Mouse (Mus musculus): Measurements from ENCODE around the gene Unc13a. TPM values are rescaled to one million over a fixed set of nuclear protein-coding genes. Genes with fewer than 3 reads are reported as not detected.
A peak's percentile ranks its signal among the peaks of the same experiment; 100 is the strongest.
"Not testable (repeated sequence)": the region's sequence is repeated elsewhere in the genome, so short reads cannot be mapped to it uniquely, and the experiment has no call there.

Gene Unc13a
- polyA plus RNA-seq, 1 experiment from 2014 or later: 9.1 TPM

GRCm38 (mm10) chr8:71695456-71695855, 23.9 kb upstream of the Unc13a start:
- 64% methylated on average over 12 of the region's 12 CpGs for WGBS
- ATAC-seq (ENCODE audit: low FRiP score); H3K9me3 ChIP-seq (ENCODE audit: control insufficient read depth, low read length); H3K4me1 ChIP-seq (replicated peaks; ENCODE audit: control insufficient read depth, insufficient read depth, low read length); H3K9ac ChIP-seq (ENCODE audit: low read depth, low read length); H3K4me3 ChIP-seq (ENCODE audit: low read depth, low read length); H3K36me3 ChIP-seq (ENCODE audit: control insufficient read depth, insufficient read depth, low read length); H3K27ac ChIP-seq (ENCODE audit: low read depth, low read length); DNase-seq (ENCODE audit: low spot score); H3K4me2 ChIP-seq (replicated peaks; ENCODE audit: low read depth, low read length): not testable (repeated sequence)
- peaks cover 73% of the 10 kb centered on the region for H3K27me3 ChIP-seq (ENCODE audit: control insufficient read depth, insufficient read depth, low read length)

- Histone ChIP-seq H3K4me1 (replicated peaks; ENCODE audit: control insufficient read depth, insufficient read depth, low read length) (peaks cover 6% of the 10 kb centered on the region; the same call in 1 of the 2 replicates), H3K27ac (ENCODE audit: low read depth, low read length) (no peak overlapping the region), H3K27me3 (ENCODE audit: control insufficient read depth, insufficient read depth, low read length) (peaks cover 81% of the 10 kb centered on the region), H3K9ac (ENCODE audit: low read depth, low read length) (no peak overlapping the region), H3K4me2 (replicated peaks; ENCODE audit: low read depth, low read length) (no peak overlapping the region), H3K9me3 (ENCODE audit: control insufficient read depth, low read length) (no peaks in the 10 kb centered on the region), H3K4me3 (ENCODE audit: low read depth, low read length) (peak overlapping the region; percentile 8; the same call in 1 of the 2 replicates), H3K36me3 (ENCODE audit: control insufficient read depth, insufficient read depth, low read length) (no peaks in the 10 kb centered on the region)
- ATAC-seq (ENCODE audit: low FRiP score) (no peak), DNase-seq (ENCODE audit: low spot score) (peak; percentile 43)
- 11% methylated on average over 68 of the region's 68 CpGs for WGBS
Measured at GRCm38 (mm10) chr8:71693166-71694041, 21.8 kb upstream of the Unc13a start.

DNA sequence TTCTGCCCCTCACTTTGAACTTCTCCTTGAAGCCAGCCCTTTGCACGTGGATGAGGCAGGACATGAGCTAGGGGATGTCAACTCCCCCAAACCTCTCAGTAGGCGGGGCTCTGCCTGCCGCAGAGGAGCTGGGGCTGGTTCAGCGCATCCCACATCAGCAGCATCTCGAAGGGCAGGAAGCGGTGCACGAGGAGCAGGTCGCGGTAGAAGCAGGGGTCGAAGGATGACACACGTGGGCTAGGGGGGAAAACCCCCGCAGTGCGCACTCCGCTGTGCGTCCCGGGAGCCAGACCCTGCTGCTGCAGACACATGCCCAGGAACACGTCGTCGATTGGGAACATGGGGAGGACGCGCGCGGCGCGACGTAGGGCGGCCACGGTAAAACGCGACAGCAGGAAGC, 21.0 kb upstream of the Unc13a start:
- ATAC-seq (ENCODE audit: low FRiP score): no peak
- no peak for DNase-seq (ENCODE audit: low spot score)

DNA sequence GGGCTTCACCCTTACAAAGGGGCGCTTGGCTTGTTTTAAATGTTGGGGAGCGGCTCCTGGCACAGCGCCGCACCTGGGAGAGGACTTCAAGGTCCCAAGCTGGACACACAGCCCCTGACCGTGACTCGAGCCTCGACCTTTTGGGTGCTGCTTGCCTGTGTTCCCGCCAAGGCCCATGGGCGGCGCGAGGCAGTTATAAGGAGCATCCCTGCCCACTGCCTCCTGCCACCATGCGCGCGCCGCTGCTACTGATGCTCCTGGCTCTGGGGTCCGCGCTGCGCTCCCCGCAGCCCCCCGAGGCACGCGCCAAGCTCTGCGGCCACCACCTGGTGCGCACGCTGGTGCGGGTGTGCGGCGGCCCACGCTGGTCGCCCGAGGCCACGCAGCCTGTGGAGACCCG, 17.5 kb upstream of the Unc13a start, which contains the start of gene Insl3:
Gene Insl3 (plus strand): TSS at position 187 of the 400 bp plus-strand sequence.
- DNase-seq (ENCODE audit: low spot score): no peak
- ATAC-seq (ENCODE audit: low FRiP score): no peak

More for the DNA sequence above, 21.0 kb upstream of the Unc13a start:
- no peak overlapping the region for H3K4me2 ChIP-seq (replicated peaks; ENCODE audit: low read depth, low read length)
- H3K36me3 ChIP-seq (ENCODE audit: control insufficient read depth, insufficient read depth, low read length): no peaks in the 10 kb centered on the region
- no peak overlapping the region for H3K9ac ChIP-seq (ENCODE audit: low read depth, low read length)
- peaks cover 88% of the 10 kb centered on the region for H3K27me3 ChIP-seq (ENCODE audit: control insufficient read depth, insufficient read depth, low read length)
- WGBS: 5% methylated on average over 30 of the region's 30 CpGs
- peaks cover 6% of the 10 kb centered on the region; the same call in 1 of the 2 replicates for H3K4me1 ChIP-seq (replicated peaks; ENCODE audit: control insufficient read depth, insufficient read depth, low read length)
- H3K9me3 ChIP-seq (ENCODE audit: control insufficient read depth, low read length): no peaks in the 10 kb centered on the region
- no peak overlapping the region; the same call in 1 of the 2 replicates for H3K4me3 ChIP-seq (ENCODE audit: low read depth, low read length)
- H3K27ac ChIP-seq (ENCODE audit: low read depth, low read length): no peak overlapping the region

DNA sequence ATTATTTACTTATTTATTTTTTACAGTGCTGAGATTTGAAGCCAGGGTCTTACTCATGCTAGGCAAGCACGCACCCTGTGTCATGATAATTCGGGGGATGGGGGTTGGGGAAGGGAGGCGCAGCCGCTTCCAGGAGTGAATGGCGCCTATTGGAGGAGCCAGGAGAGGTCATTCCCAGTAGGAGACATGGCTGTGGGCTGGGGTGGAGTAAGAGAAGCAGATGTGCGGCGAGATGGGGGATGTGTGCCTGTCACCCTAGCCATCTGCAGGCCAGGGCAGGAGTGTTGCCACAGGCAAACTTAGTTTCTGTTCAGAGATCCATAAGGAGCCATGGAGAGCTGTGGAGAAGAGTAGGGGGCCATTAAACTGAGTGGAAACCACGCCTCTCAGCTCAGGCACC, 16.1 kb upstream of the Unc13a start:
- H3K27me3 ChIP-seq (ENCODE audit: control insufficient read depth, insufficient read depth, low read length): peaks cover 100% of the 10 kb centered on the region
- no peaks in the 10 kb centered on the region for H3K9me3 ChIP-seq (ENCODE audit: control insufficient read depth, low read length)
- no peak for ATAC-seq (ENCODE audit: low FRiP score)
- 0 out of 2 replicates have a peak, but pooled peaks cover 3% of the 10 kb centered on the region for H3K4me1 ChIP-seq (replicated peaks; ENCODE audit: control insufficient read depth, insufficient read depth, low read length)
- no peaks in the 10 kb centered on the region for H3K36me3 ChIP-seq (ENCODE audit: control insufficient read depth, insufficient read depth, low read length)
- no peak overlapping the region for H3K4me2 ChIP-seq (replicated peaks; ENCODE audit: low read depth, low read length)
- WGBS: 2% methylated on average over 8 of the region's 8 CpGs
- no peak overlapping the region for H3K9ac ChIP-seq (ENCODE audit: low read depth, low read length)
- no peak for DNase-seq (ENCODE audit: low spot score)
- peak overlapping the region; percentile 1; the same call in 1 of the 2 replicates for H3K4me3 ChIP-seq (ENCODE audit: low read depth, low read length)
- no peak overlapping the region for H3K27ac ChIP-seq (ENCODE audit: low read depth, low read length)

More for the DNA sequence above, 17.5 kb upstream of the Unc13a start, which contains the start of gene Insl3:
- Histone ChIP-seq H3K4me2 (replicated peaks; ENCODE audit: low read depth, low read length) (no peak within 1 kb of the TSS), H3K4me3 (ENCODE audit: low read depth, low read length) (no peak within 1 kb of the TSS), H3K9ac (ENCODE audit: low read depth, low read length) (no peak within 1 kb of the TSS), H3K4me1 (replicated peaks; ENCODE audit: control insufficient read depth, insufficient read depth, low read length) (peaks cover 6% of the 10 kb centered on the region; the same call in 1 of the 2 replicates), H3K27ac (ENCODE audit: low read depth, low read length) (no peak within 1 kb of the TSS), H3K27me3 (ENCODE audit: control insufficient read depth, insufficient read depth, low read length) (peaks cover 100% of the 10 kb centered on the region), H3K36me3 (ENCODE audit: control insufficient read depth, insufficient read depth, low read length) (no peaks in the 10 kb centered on the region), H3K9me3 (ENCODE audit: control insufficient read depth, low read length) (no peaks in the 10 kb centered on the region)
- WGBS: 7% methylated on average over 33 of the region's 33 CpGs

DNA sequence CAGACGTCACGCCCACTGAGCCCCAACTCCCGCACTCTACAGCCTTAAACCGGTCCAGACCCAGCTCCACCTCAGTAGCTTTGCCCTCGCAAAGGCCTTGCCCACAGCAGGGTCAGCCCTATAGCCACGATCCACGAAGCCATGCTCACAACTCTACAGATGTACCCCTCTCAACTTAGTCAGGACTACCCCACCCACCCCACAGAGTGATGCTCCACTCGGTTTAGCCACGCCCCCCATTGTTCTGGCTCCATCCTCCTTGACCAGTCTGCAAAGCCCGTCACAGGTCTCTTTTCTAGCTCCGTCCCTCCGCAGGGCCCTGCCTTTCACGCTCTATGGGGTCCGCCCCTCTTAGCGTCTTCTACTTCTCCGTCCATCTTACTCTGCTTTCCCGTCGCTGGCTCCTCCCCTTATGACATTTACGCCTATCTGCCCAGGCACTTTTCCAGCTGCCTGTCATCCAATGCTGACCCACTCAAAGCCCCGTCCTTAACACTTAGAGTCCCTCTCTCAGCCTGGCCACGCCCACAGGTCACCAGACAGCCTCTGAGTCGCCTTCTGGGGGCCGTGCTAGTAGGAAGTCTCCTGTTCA, 14.7 kb upstream of the Unc13a start:
- ATAC-seq (ENCODE audit: low FRiP score) (peak; percentile 55), DNase-seq (ENCODE audit: low spot score) (peak; percentile 50)
- 2% methylated on average over 23 of the region's 23 CpGs for WGBS
- Histone ChIP-seq H3K27ac (ENCODE audit: low read depth, low read length) (no peak overlapping the region), H3K4me2 (replicated peaks; ENCODE audit: low read depth, low read length) (peak overlapping the region; percentile 11; the same call in 1 of the 2 replicates), H3K4me1 (replicated peaks; ENCODE audit: control insufficient read depth, insufficient read depth, low read length) (0 out of 2 replicates have a peak, but pooled peaks cover 3% of the 10 kb centered on the region), H3K36me3 (ENCODE audit: control insufficient read depth, insufficient read depth, low read length) (no peaks in the 10 kb centered on the region), H3K27me3 (ENCODE audit: control insufficient read depth, insufficient read depth, low read length) (peaks cover 100% of the 10 kb centered on the region), H3K9me3 (ENCODE audit: control insufficient read depth, low read length) (no peaks in the 10 kb centered on the region), H3K9ac (ENCODE audit: low read depth, low read length) (no peak overlapping the region), H3K4me3 (ENCODE audit: low read depth, low read length) (peak overlapping the region; percentile 19)

DNA sequence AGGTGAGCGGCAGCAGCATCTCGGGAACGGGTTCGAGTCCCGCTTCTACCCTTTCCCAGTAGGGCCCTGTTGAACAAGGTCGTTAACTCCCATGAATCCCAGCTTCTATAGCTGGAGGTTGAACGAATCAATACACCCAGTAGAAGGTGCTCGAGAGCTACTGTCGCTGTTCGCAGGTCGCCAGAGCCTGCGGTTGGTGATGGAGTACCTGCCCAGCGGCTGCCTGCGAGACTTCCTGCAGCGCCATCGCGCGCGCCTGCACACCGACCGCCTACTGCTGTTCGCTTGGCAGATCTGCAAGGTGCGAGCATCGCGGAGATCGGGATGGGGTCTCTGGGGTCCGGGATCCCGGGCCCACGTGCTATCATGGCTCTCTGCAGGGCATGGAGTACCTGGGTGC, 14.0 kb upstream of the Unc13a start:
- H3K4me3 ChIP-seq (ENCODE audit: low read depth, low read length): peak overlapping the region; percentile 19
- H3K9ac ChIP-seq (ENCODE audit: low read depth, low read length): no peak overlapping the region

GRCm38 (mm10) chr8:71684701-71685100, 13.1 kb upstream of the Unc13a start:
- no peaks in the 10 kb centered on the region for H3K9me3 ChIP-seq (ENCODE audit: control insufficient read depth, low read length)
- H3K36me3 ChIP-seq (ENCODE audit: control insufficient read depth, insufficient read depth, low read length): no peaks in the 10 kb centered on the region
- H3K4me1 ChIP-seq (replicated peaks; ENCODE audit: control insufficient read depth, insufficient read depth, low read length): 0 out of 2 replicates have a peak, but pooled peaks cover 3% of the 10 kb centered on the region
- 22% methylated on average over 10 of the region's 10 CpGs for WGBS
- H3K9ac ChIP-seq (ENCODE audit: low read depth, low read length): no peak overlapping the region
- ATAC-seq (ENCODE audit: low FRiP score): no peak
- no peak for DNase-seq (ENCODE audit: low spot score)
- no peak overlapping the region for H3K4me3 ChIP-seq (ENCODE audit: low read depth, low read length)
- peaks cover 100% of the 10 kb centered on the region for H3K27me3 ChIP-seq (ENCODE audit: control insufficient read depth, insufficient read depth, low read length)
- no peak overlapping the region for H3K27ac ChIP-seq (ENCODE audit: low read depth, low read length)
- H3K4me2 ChIP-seq (replicated peaks; ENCODE audit: low read depth, low read length): no peak overlapping the region

More for the DNA sequence above, 14.0 kb upstream of the Unc13a start:
- 3% methylated on average over 29 of the region's 29 CpGs for whole genome bisulfite sequencing
- H3K27ac ChIP-seq (ENCODE audit: low read depth, low read length): no peak overlapping the region
- H3K27me3 ChIP-seq (ENCODE audit: control insufficient read depth, insufficient read depth, low read length): peaks cover 100% of the 10 kb centered on the region
- no peaks in the 10 kb centered on the region for H3K9me3 ChIP-seq (ENCODE audit: control insufficient read depth, low read length)
- peak overlapping the region; percentile 31 for H3K4me2 ChIP-seq (replicated peaks; ENCODE audit: low read depth, low read length)
- ATAC-seq (ENCODE audit: low FRiP score) (peak; percentile 8; the same call in 1 of the 2 replicates), DNase-seq (ENCODE audit: low spot score) (peak; percentile 46)
- H3K4me1 ChIP-seq (replicated peaks; ENCODE audit: control insufficient read depth, insufficient read depth, low read length): 0 out of 2 replicates have a peak, but pooled peaks cover 3% of the 10 kb centered on the region
- no peaks in the 10 kb centered on the region for H3K36me3 ChIP-seq (ENCODE audit: control insufficient read depth, insufficient read depth, low read length)
